Mouse (Mus musculus): ENCODE data around the gene Dgcr8.

Gene Dgcr8

GRCm38 (mm10) chr16:18221543-18221898 lies 67.5 kb downstream of the Dgcr8 start:
- in situ Hi-C loops (cut with MboI; ENCODE audit: low sequenced_read_pairs) = no loop called here

- in situ Hi-C loops (cut with MboI; ENCODE audit: low sequenced_read_pairs) = no loop called here
Measured at GRCm38 (mm10) chr16:18220856-18221542, 68.0 kb downstream of the Dgcr8 start.

GRCm38 (mm10) chr16:18220001-18220400 lies 69.0 kb downstream of the Dgcr8 start:
- in situ Hi-C loops (cut with MboI; ENCODE audit: low sequenced_read_pairs) = no loop called here

GRCm38 (mm10) chr16:18218580-18218996 lies 70.5 kb downstream of the Dgcr8 start:
- in situ Hi-C loops (cut with MboI; ENCODE audit: low sequenced_read_pairs) = loop anchor here (10.0 kb wide), 1 partner anchor 114 kb away; no protein-coding TSS in a partner anchor

GRCm38 (mm10) chr16:18217579-18217978 lies 71.5 kb downstream of the Dgcr8 start, which contains the start of gene Ccdc188:
Gene Ccdc188, plus strand, starts transcription at chr16:18217879.
- in situ Hi-C loops (cut with MboI; ENCODE audit: low sequenced_read_pairs) = loop anchor here (10.0 kb wide), 1 partner anchor 113 kb away; no protein-coding TSS in a partner anchor

GRCm38 (mm10) chr16:18214858-18215257 lies 74.2 kb downstream of the Dgcr8 start:
- in situ Hi-C loops (cut with MboI; ENCODE audit: low sequenced_read_pairs) = loop anchor here (10.0 kb wide), 1 partner anchor 110 kb away; no protein-coding TSS in a partner anchor

- in situ Hi-C loops (cut with MboI; ENCODE audit: low sequenced_read_pairs) = loop anchor here (10.0 kb wide), 1 partner anchor 109 kb away; no protein-coding TSS in a partner anchor
Measured at GRCm38 (mm10) chr16:18213689-18214088, 75.4 kb downstream of the Dgcr8 start.

GRCm38 (mm10) chr16:18211417-18212171 lies 77.5 kb downstream of the Dgcr8 start:
- in situ Hi-C loops (cut with MboI; ENCODE audit: low sequenced_read_pairs) = loop anchor here (10.0 kb wide), 1 partner anchor 107 kb away; no protein-coding TSS in a partner anchor

- in situ Hi-C loops (cut with MboI; ENCODE audit: low sequenced_read_pairs) = loop anchor here (10.0 kb wide), 1 partner anchor 106 kb away; no protein-coding TSS in a partner anchor
Measured at GRCm38 (mm10) chr16:18210701-18211416, 78.2 kb downstream of the Dgcr8 start.
